Mouse (Mus musculus) right cerebral cortex, postnatal 36 days (tissue): Measurements from ENCODE around the gene Gnl1.
"Not testable (repeated sequence)": the region's sequence is repeated elsewhere in the genome, so short reads cannot be mapped to it uniquely, and the experiment has no call there.

Source experiments
- DNase-seq, 2 experiments: peaks; one replicate each; pipeline ENCODE4 v3.0.0; 2022; ENCODE audit warnings: low spot score in 2 of 2, mixed read lengths in 1 of 2

Gnl1 gene

GRCm38 (mm10) chr17:35994175-35994878 is 14.7 kb downstream of the Gnl1 start:
- DNase-seq = peak; percentile 73 to 83

GRCm38 (mm10) chr17:35994879-35995240 is 15.2 kb downstream of the Gnl1 start:
- no peak for DNase-seq

- DNase-seq = peak; percentile 84 to 88
Observed at GRCm38 (mm10) chr17:35996949-35997348, 17.3 kb downstream of the Gnl1 start.

DNA sequence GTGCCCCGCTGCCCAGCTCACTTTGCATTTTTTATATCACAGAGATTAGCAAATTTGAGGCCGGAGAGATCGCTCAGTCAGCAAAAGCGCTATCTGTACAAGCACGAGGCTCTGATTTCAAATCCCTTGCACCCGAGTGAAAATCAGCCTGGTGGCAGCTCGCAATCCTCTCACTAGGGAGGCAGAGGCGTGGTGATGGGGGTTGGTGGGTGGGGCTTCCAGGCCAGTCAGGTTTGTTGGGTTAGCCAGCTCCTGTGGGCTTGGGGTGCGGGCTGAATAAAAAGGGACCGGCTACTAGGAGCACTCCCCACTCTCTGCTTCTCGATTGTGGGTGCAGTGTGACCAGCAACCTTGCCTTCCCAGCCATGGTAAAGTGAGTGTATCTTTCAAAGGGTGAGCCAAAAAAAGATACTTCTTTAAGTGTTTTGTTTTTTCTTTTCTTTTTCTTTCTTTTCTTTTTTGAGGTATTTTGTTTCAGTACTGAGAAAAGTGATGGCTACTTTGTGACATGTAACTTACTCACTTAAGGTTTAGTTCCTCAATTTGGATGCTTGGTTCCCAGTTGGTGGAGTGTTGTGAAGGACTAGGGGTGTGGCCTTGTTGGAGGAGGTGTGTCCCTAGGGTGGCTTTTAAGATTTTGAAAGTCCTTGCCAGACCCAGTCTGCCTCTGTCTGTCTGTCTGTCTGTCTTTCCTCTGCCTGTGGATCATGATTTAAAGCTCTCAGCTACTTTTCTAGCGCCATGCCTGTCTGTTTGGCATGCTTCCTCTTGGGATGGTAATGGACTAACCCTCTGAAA is 18.3 kb downstream of the Gnl1 start:
- DNase-seq = no peak

DNA sequence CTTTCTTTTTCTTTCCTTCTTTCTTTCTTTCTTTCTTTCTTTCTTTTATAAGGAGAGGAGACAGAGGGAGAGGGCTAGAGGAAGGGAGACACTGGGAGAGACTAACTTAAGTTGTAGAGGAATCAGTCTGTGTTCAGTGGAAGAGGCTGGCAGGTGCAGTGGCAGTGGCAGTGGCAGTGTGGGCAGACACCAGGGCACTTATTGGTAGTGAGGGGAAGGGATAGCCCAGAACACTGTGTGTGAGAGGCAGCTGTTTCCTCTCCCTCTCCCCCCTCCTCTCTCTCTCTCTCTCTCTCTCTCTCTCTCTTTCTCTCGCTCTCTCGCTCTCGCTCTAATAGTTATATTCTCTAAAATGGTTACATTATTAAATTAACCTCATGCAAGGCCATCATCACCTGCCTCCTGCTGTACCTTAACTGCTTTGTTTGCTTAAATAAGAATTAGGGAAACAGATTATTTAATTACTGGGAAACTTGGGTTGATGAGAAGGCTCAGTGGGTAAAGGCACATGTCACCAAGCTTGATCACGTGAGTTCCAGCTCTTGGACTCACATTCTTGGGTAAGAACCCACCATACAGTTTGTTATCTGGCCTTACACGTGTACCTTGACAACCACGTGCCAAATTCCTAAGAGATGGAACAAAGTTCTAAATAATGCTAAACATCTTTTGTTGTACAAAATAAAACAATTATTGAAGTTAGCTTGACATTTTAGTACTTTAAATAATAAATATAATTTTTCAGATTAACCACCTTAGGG is 19.1 kb downstream of the Gnl1 start:
- no peak for DNase-seq

DNA sequence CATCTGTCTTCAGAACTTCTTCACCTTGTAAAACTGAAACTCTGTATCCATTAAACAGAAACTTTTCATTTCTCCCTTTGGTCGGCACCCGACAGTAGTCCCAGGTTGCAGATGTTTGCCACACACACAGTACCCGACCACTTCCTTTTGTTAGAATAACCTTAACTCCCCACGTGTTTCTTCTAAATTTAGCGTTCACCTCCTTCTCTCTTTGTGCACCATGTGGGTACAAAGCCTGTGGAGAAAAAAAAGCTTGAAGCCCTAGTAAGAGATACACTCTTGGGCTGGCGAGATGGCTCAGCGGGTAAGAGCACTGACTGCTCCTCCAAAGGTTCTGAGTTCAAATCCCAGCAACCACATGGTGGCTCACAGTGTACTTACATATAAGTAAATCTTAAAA is 19.7 kb downstream of the Gnl1 start:
- no peak for DNase-seq

GRCm38 (mm10) chr17:36000349-36000748 is 20.7 kb downstream of the Gnl1 start:
- no peak for DNase-seq

DNA sequence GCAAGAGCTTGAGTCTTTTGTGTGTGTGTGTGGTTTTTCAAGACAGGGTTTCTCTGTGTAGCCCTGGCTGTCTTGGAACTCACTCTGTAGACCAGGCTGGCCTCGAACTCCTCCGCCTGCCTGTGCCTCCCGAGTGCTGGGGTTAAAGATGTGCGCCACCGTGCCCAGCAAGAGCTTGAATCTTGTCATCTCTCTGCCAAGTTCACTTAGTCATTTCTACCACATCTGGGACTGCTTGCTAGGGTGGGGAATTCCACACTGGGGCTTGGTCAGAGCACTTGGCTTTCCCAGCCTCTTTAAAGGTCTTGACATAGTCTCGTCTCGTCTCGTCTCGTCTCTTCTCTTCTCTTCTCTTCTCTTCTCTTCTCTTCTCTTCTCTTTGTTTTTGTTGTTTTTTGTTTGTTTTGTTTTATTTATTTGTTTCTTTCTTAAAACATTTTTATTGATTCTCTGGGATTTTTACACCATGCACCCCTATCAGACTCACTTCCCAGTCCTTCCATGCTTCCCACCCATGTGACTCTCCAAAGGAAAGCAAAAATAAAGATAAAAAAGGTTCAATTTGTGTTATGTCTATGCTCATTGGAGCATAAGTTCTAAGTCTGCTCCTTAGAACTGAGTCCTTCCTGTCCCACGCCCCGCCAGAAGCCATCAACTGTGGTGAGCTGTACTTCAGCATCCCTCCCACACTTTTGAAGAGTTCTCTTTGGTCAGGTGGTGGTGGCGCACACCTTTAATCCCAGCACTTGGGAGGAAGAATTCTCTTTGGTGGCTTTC is 21.7 kb downstream of the Gnl1 start:
- no peak for DNase-seq

GRCm38 (mm10) chr17:36001966-36002365 is 22.3 kb downstream of the Gnl1 start:
- DNase-seq = peak; percentile 59

DNA sequence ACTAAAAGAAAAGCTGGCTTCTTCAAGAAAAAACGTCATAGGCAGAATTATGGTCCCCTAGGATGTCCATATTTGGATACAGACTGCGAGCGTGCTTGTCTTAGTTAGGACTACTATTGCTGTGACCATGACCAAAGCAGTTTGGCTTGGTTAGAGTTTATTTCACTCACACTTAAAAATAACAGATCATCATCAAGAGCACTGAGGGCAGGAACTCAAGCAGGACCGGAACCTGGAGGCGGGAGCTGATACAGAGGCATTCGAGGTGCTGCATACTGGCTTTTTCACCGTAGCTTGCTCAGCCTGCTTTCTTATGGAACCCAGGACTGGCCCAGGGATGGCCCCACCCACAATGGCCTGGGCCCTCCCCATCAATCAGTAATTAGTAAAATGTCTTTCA is 23.7 kb downstream of the Gnl1 start:
- DNase-seq = no peak

- DNase-seq = not testable (repeated sequence)
Observed at GRCm38 (mm10) chr17:36004409-36004808, 24.8 kb downstream of the Gnl1 start.

DNA sequence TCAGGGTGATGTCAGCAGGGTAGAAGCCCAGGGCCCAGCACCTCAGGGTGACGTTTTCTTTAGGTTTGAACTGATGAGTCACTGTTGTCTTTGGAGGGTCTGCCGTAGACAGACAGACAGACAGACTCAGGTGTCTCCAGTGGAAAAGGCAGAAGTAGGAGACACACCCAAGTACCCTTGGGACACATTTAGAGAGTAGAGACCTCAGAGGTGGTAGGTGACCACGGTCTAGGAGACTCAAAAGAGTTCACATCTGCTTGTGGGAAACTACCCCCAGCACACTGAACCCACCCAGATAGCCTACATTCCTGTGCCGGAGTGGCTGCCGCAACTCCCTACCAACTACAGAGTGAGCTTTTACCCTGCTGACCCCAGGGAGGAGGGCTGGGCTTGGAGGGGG is 35.3 kb downstream of the Gnl1 start:
- no peak for DNase-seq

DNA sequence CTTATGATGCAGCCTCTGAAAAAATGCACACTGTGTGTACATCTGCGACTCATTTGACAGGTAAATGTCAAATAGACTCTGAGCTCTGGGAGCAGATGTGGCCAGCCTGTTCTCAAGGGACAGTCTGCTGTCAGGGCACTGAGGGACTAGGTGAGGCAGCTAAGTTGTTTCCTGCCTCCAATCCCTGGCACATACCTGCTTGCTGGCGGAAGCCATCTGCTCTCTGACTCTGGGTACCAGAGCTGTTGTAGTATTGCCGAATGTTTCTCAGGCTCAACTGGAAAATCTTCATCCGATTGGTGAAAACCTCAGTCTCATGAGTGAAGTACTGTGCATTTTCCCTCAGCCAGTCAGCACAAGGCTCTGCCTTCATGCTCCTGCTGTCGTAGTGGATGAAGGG is 37.4 kb downstream of the Gnl1 start:
- no peak for DNase-seq

GRCm38 (mm10) chr17:36018979-36019378 is 39.3 kb downstream of the Gnl1 start:
- no peak for DNase-seq

GRCm38 (mm10) chr17:36019519-36019918 is 39.9 kb downstream of the Gnl1 start:
- no peak for DNase-seq

DNA sequence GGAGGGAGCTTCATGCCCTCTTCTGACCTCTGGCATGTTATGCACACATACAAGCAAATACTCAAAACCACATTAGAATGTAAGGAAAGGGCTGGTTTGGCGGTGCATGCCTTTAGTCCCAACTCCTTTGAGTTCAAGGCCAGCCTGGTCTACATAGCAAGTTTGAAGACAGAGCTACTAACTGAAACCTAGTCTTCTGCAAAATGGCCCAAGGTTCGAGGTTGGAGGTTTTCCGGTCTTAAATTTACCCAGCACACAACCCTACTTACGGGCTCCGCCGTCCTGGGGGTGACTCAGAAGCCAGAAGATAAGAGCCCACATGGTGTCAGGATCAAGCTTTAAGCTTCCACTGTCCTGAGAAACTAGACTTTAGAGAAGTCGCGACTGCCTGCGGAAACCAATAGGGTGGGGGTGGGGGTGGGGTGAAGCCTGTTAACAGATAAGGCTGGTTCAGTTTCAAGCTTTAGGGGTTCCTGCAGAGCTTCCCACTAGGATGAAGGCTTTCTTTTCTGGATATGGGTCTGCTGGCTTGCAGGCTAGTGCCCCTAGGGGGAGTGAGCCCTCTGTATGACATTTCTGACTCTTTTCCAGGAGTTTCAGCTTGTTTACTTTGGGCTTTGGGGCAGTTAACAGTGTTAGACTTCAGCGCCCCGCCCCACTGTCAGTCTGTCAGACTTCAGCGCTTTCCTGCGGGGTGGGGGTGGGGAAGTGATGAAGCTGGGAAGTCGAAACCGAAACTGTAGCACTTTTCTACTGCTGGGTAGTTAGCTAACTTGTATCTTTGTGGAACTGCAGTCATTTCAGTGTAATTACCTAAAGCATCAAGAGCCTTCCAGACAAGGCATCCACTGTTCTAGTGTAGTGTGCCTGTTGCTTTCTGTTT is 40.8 kb downstream of the Gnl1 start, which contains the start of gene H2-T24:
Gene H2-T24, minus strand, starts transcription at position 370 of the 883 bp plus-strand sequence.
- no peak for DNase-seq

- no peak for DNase-seq
Observed at GRCm38 (mm10) chr17:36021309-36021708, 41.7 kb downstream of the Gnl1 start.

GRCm38 (mm10) chr17:36022098-36022497 is 42.4 kb downstream of the Gnl1 start:
- DNase-seq = no peak

DNA sequence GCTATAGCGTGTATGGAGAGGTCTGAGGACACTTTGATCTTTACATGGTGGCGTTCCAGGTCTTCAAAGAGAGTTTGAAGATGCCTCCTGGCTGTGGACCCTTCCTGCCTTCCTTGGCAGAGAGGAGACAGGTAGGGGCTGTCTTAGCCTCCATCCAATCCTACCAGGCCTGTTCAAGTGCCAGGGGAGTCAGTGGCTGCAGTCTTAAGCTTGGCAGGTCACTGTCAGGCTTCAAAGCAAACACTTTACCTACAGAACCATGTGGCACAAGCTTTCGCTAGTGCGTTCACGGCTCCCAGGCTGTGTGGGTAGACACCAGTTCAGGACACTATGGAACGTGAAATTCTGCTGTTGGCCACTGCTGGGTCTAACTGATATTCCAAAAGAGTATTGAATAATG is 43.3 kb downstream of the Gnl1 start:
- DNase-seq = no peak
